Mouse (Mus musculus) lung, embryonic 14.5 days (tissue): ENCODE data around the gene Fth1. TPM values are rescaled to one million over a fixed set of nuclear protein-coding genes. Genes with fewer than 3 reads are reported as not detected.

Experiments
- ATAC-seq: fragments of 200-750 bp; cut with Nextera tagmentation; 2 replicates; pipeline ENCODE4 v1.8.0; 2017; ENCODE audit warnings: mild to moderate bottlenecking, moderate TSS enrichment, moderate library complexity; ENCODE audit not compliant: insufficient read depth
- DNase-seq: peaks from one replicate; pipeline ENCODE4 v3.0.0-alpha.2; 2015
- H3K27ac ChIP-seq: fragments of 300-500 bp; sonication (generic); 2 replicates; pipeline ENCODE4 v1.5.1; 2014; ENCODE audit warnings: low read depth, mild to moderate bottlenecking, moderate library complexity
- H3K27me3 ChIP-seq: fragments of 300-500 bp; sonication (generic); 2 replicates; pipeline ENCODE4 v1.6.1; 2014; ENCODE audit warnings: low read length, control low read depth; ENCODE audit not compliant: insufficient read depth
- H3K36me3 ChIP-seq: fragments of 300-500 bp; sonication (generic); 2 replicates; pipeline ENCODE4 v1.6.1; 2014; ENCODE audit warnings: control low read depth; ENCODE audit not compliant: insufficient read depth
- H3K4me1 ChIP-seq: fragments of 300-500 bp; sonication (generic); 2 replicates; pipeline ENCODE4 v1.6.1; 2014; ENCODE audit warnings: antibody characterized with exemption, control low read depth; ENCODE audit not compliant: insufficient read depth
- H3K4me2 ChIP-seq: fragments of 300-500 bp; sonication (generic); 2 replicates; pipeline ENCODE4 v1.6.1; 2014; ENCODE audit warnings: mild to moderate bottlenecking
- H3K4me3 ChIP-seq: fragments of 300-500 bp; sonication (generic); 2 replicates; pipeline ENCODE4 v1.5.1; 2014; ENCODE audit warnings: low read depth, low read length
- H3K9ac ChIP-seq: fragments of 300-500 bp; sonication (generic); 2 replicates; pipeline ENCODE4 v1.6.1; 2014
- H3K9me3 ChIP-seq: fragments of 300-500 bp; sonication (generic); 2 replicates; pipeline ENCODE4 v1.6.1; 2016; ENCODE audit warnings: low read depth, low read length, control low read depth
- CTCF ChIP-seq: IDR thresholded peaks from 2 replicates; pipeline ENCODE4 v1.5.1; 2016; ENCODE audit warnings: antibody characterized with exemption, low read depth
- WGBS: fragments of 180-500 bp; shearing (Covaris S2); extraction: QIAGEN DNeasy Blood & Tissue Kit; methylation state at CpG from one replicate; pipeline ENCODE4 v1.1.7; 2014; 5-methylcytosine and 5-hydroxymethylcytosine counted together
- polyA plus RNA-seq: library from polyadenylated mRNA; unstranded; fragments of >200 nt; fragmentation: Nextera tagmentation; extraction: Ambion mirVana; gene quantifications from 2 replicates; pipeline ENCODE4 v1.2.1, GENCODE M21; 2014

Gene Fth1
- polyA plus RNA-seq, 1 experiment from 2014 or later, result 1,692 TPM

- H3K4me3 ChIP-seq, result no peak overlapping the region
- TF ChIP-seq CTCF, result no peak
- no peak overlapping the region for H3K4me2 ChIP-seq
- no peaks in the 10 kb centered on the region for H3K27me3 ChIP-seq
- peaks cover 8% of the 10 kb centered on the region for H3K4me1 ChIP-seq
- no peak for ATAC-seq
- 58% methylated on average over 7 of the region's 7 CpGs for WGBS
- no peak overlapping the region for H3K9ac ChIP-seq
- H3K27ac ChIP-seq, result no peak overlapping the region
- no peaks in the 10 kb centered on the region for H3K36me3 ChIP-seq
- no peaks in the 10 kb centered on the region for H3K9me3 ChIP-seq
- no peak for DNase-seq
These were observed 40.6 kb upstream of the Fth1 start for GRCm38 (mm10) chr19:9939841-9940240.

- DNase-seq, result no peak
- Histone ChIP-seq H3K27ac (no peak overlapping the region), H3K9ac (no peak overlapping the region), H3K9me3 (no peaks in the 10 kb centered on the region), H3K36me3 (no peaks in the 10 kb centered on the region), H3K4me2 (no peak overlapping the region), H3K4me3 (no peak overlapping the region), H3K4me1 (peaks cover 8% of the 10 kb centered on the region), H3K27me3 (no peaks in the 10 kb centered on the region)
- WGBS, result 51% methylated on average over 4 of the region's 4 CpGs
- no peak for ATAC-seq
- TF ChIP-seq CTCF, result no peak
These were observed 39.5 kb upstream of the Fth1 start for GRCm38 (mm10) chr19:9940903-9941302.

- no peak overlapping the region for H3K9ac ChIP-seq
- ATAC-seq (no peak), DNase-seq (no peak)
- 30% methylated on average over 1 of the region's 1 CpGs for WGBS
- H3K9me3 ChIP-seq, result no peaks in the 10 kb centered on the region
- no peaks in the 10 kb centered on the region for H3K27me3 ChIP-seq
- TF ChIP-seq CTCF, result no peak
- no peaks in the 10 kb centered on the region for H3K36me3 ChIP-seq
- no peak overlapping the region for H3K4me2 ChIP-seq
- H3K4me1 ChIP-seq, result peaks cover 8% of the 10 kb centered on the region
- no peak overlapping the region for H3K4me3 ChIP-seq
- peak overlapping the region; percentile 66; the same call in 1 of the 2 replicates for H3K27ac ChIP-seq
These were observed 38.6 kb upstream of the Fth1 start for GRCm38 (mm10) chr19:9941809-9942208.

GRCm38 (mm10) chr19:9942539-9943533 is 37.6 kb upstream of the Fth1 start:
- Histone ChIP-seq H3K9ac (no peak overlapping the region), H3K4me1 (peaks cover 5% of the 10 kb centered on the region), H3K4me2 (no peak overlapping the region), H3K27ac (peak overlapping the region; percentile 66; the same call in 1 of the 2 replicates), H3K4me3 (no peak overlapping the region), H3K9me3 (no peaks in the 10 kb centered on the region), H3K36me3 (no peaks in the 10 kb centered on the region), H3K27me3 (no peaks in the 10 kb centered on the region)
- DNase-seq, result no peak
- WGBS, result 35% methylated on average over 10 of the region's 10 CpGs
- TF ChIP-seq CTCF, result no peak
- ATAC-seq, result peak; percentile 62; the same call in 1 of the 2 replicates

GRCm38 (mm10) chr19:9945800-9946564 is 34.4 kb upstream of the Fth1 start:
- no peak overlapping the region for H3K9ac ChIP-seq
- no peaks in the 10 kb centered on the region for H3K27me3 ChIP-seq
- no peak overlapping the region for H3K4me3 ChIP-seq
- peaks cover 5% of the 10 kb centered on the region for H3K4me1 ChIP-seq
- no peak overlapping the region for H3K27ac ChIP-seq
- H3K36me3 ChIP-seq, result no peaks in the 10 kb centered on the region
- no peaks in the 10 kb centered on the region for H3K9me3 ChIP-seq
- H3K4me2 ChIP-seq, result no peak overlapping the region
- no peak for ATAC-seq
- DNase-seq, result no peak
- 86% methylated on average over 8 of the region's 8 CpGs for WGBS
- no peak for TF ChIP-seq CTCF

- Histone ChIP-seq H3K4me3 (no peak overlapping the region), H3K4me2 (no peak overlapping the region), H3K27ac (no peak overlapping the region), H3K9me3 (no peaks in the 10 kb centered on the region), H3K9ac (no peak overlapping the region), H3K36me3 (no peaks in the 10 kb centered on the region), H3K4me1 (peaks cover 5% of the 10 kb centered on the region), H3K27me3 (no peaks in the 10 kb centered on the region)
- no peak for TF ChIP-seq CTCF
- ATAC-seq (no peak), DNase-seq (peak; percentile 46)
- 59% methylated on average over 3 of the region's 3 CpGs for WGBS
These were observed 33.4 kb upstream of the Fth1 start for GRCm38 (mm10) chr19:9946986-9947385.

GRCm38 (mm10) chr19:9952390-9952789 is 28.0 kb upstream of the Fth1 start:
- no peaks in the 10 kb centered on the region for H3K27me3 ChIP-seq
- WGBS, result 68% methylated on average over 3 of the region's 3 CpGs
- no peak for TF ChIP-seq CTCF
- no peak overlapping the region for H3K9ac ChIP-seq
- H3K36me3 ChIP-seq, result no peaks in the 10 kb centered on the region
- H3K9me3 ChIP-seq, result no peaks in the 10 kb centered on the region
- DNase-seq, result no peak
- no peak overlapping the region for H3K4me3 ChIP-seq
- H3K4me2 ChIP-seq, result no peak overlapping the region
- no peak for ATAC-seq
- no peak overlapping the region for H3K27ac ChIP-seq
- 0 out of 2 replicates have a peak, but pooled peaks cover 8% of the 10 kb centered on the region for H3K4me1 ChIP-seq
